Mouse (Mus musculus): ENCODE data around the gene Spo11. TPM values are rescaled to one million over a fixed set of nuclear protein-coding genes. Genes with fewer than 3 reads are reported as not detected.

Gene Spo11
- polyA plus RNA-seq, 1 experiment = 0.70 TPM

GRCm38 (mm10) chr2:173020430-173020829, 42.9 kb downstream of the Spo11 start, which contains the start of gene Rbm38:
Rbm38 (plus strand) TSS chr2:173020498.
- peaks cover 19% of the 10 kb centered on the region for H3K4me1 ChIP-seq (ENCODE audit: control insufficient read depth, insufficient read depth, low read length)
- TF ChIP-seq POLR2A (IDR thresholded peaks at IDR 0.05; ENCODE audit: borderline replicate concordance, control insufficient read depth, low read depth, low read length) (no peak), CTCF (IDR thresholded peaks at IDR 0.05; ENCODE audit: control insufficient read depth, insufficient read depth, low read length) (no peak)
- WGBS = 56% methylated on average over 11 of the region's 11 CpGs
- peak within 1 kb of the TSS; percentile 59 for H3K4me3 ChIP-seq (replicated peaks; ENCODE audit: control insufficient read depth, low read depth, low read length)
- H3K27ac ChIP-seq (ENCODE audit: control insufficient read depth, insufficient read depth, low read depth, low read length, poor library complexity) = peak within 1 kb of the TSS; percentile 28

- under 1% methylated on average over 54 of the region's 54 CpGs for WGBS
- H3K27ac ChIP-seq (ENCODE audit: control insufficient read depth, insufficient read depth, low read depth, low read length, poor library complexity) = peak overlapping the region; percentile 90
- TF ChIP-seq CTCF (IDR thresholded peaks at IDR 0.05; ENCODE audit: control insufficient read depth, insufficient read depth, low read length) = no peak
- peak; percentile 100 for TF ChIP-seq POLR2A (IDR thresholded peaks at IDR 0.05; ENCODE audit: borderline replicate concordance, control insufficient read depth, low read depth, low read length)
Measured at GRCm38 (mm10) chr2:173021633-173022055, 44.1 kb downstream of the Spo11 start.

DNA sequence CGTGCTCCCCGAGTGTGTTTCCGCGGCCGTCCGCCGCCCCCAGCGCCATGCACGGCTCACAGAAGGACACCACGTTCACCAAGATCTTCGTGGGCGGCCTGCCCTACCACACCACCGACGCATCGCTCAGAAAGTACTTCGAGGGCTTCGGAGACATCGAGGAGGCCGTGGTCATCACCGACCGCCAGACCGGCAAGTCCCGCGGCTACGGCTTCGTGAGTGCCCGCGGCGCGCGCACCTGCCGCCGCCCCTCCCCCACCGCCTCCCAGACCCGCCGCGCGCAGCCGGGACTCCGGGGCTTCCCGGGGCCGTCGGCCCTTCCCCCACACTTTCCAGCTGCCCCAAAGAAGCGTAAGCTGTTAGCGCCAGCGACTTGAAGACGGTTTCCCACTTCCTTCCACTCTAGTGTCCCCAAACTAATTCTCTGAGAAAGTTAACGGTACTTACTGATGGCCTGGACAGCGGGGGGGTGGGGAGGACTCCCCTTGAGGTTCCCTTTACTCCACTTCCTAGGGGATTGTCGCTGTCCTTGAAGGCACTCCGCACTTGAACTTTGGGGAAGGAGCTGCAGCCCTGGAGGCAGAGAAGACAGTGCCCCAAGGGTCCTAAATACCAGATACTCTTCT, 44.7 kb downstream of the Spo11 start:
- Histone ChIP-seq H3K27ac (ENCODE audit: control insufficient read depth, insufficient read depth, low read depth, low read length, poor library complexity) (peak overlapping the region; percentile 90), H3K4me3 (replicated peaks; ENCODE audit: control insufficient read depth, low read depth, low read length) (peak overlapping the region; percentile 93), H3K4me1 (ENCODE audit: control insufficient read depth, insufficient read depth, low read length) (peaks cover 23% of the 10 kb centered on the region)
- peak; percentile 1; the same call in 1 of the 2 replicates for TF ChIP-seq CTCF (IDR thresholded peaks at IDR 0.05; ENCODE audit: control insufficient read depth, insufficient read depth, low read length)
- no peak for TF ChIP-seq POLR2A (IDR thresholded peaks at IDR 0.05; ENCODE audit: borderline replicate concordance, control insufficient read depth, low read depth, low read length)
- WGBS = under 1% methylated on average over 51 of the region's 51 CpGs

More at GRCm38 (mm10) chr2:173021633-173022055, 44.1 kb downstream of the Spo11 start:
- H3K4me3 ChIP-seq (replicated peaks; ENCODE audit: control insufficient read depth, low read depth, low read length) = peak overlapping the region; percentile 93
- H3K4me1 ChIP-seq (ENCODE audit: control insufficient read depth, insufficient read depth, low read length) = peaks cover 22% of the 10 kb centered on the region

GRCm38 (mm10) chr2:173022813-173023212, 45.3 kb downstream of the Spo11 start:
- peak overlapping the region; percentile 90 for H3K27ac ChIP-seq (ENCODE audit: control insufficient read depth, insufficient read depth, low read depth, low read length, poor library complexity)
- H3K4me3 ChIP-seq (replicated peaks; ENCODE audit: control insufficient read depth, low read depth, low read length) = peak overlapping the region; percentile 93
- peaks cover 29% of the 10 kb centered on the region for H3K4me1 ChIP-seq (ENCODE audit: control insufficient read depth, insufficient read depth, low read length)
- TF ChIP-seq CTCF (IDR thresholded peaks at IDR 0.05; ENCODE audit: control insufficient read depth, insufficient read depth, low read length) (no peak), POLR2A (IDR thresholded peaks at IDR 0.05; ENCODE audit: borderline replicate concordance, control insufficient read depth, low read depth, low read length) (no peak)
- 4% methylated on average over 10 of the region's 10 CpGs for whole genome bisulfite sequencing

DNA sequence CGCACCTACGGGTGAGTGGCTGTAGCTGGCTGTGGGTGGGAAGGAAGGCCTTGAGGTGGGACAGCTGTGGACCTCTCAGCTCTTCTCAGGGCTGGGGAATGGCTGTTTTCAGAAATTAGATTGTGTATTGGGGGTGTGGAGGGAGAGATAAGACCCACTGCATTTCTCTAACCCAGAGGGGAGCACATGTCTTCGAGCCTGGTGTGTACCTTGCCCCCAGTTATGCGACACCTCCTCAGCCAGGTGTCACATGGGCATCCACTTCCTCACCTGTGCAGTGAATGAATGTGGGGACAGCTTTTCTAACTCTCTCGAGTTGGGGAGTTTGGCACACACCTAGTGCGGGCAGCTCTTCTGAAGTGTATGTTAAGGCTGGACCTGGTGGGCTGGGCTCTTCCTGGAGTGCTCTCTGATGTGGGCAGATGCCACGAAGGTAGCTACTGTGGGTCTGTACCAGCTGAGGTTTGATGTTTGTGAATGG, 45.9 kb downstream of the Spo11 start:
- 7% methylated on average over 7 of the region's 7 CpGs for WGBS
- Histone ChIP-seq H3K4me1 (ENCODE audit: control insufficient read depth, insufficient read depth, low read length) (peaks cover 33% of the 10 kb centered on the region), H3K4me3 (replicated peaks; ENCODE audit: control insufficient read depth, low read depth, low read length) (peak overlapping the region; percentile 93), H3K27ac (ENCODE audit: control insufficient read depth, insufficient read depth, low read depth, low read length, poor library complexity) (peak overlapping the region; percentile 90)
- TF ChIP-seq CTCF (IDR thresholded peaks at IDR 0.05; ENCODE audit: control insufficient read depth, insufficient read depth, low read length) = no peak
- TF ChIP-seq POLR2A (IDR thresholded peaks at IDR 0.05; ENCODE audit: borderline replicate concordance, control insufficient read depth, low read depth, low read length) = no peak

GRCm38 (mm10) chr2:173023966-173024365, 46.5 kb downstream of the Spo11 start:
- Histone ChIP-seq H3K27ac (ENCODE audit: control insufficient read depth, insufficient read depth, low read depth, low read length, poor library complexity) (peak overlapping the region; percentile 90), H3K4me1 (ENCODE audit: control insufficient read depth, insufficient read depth, low read length) (peaks cover 35% of the 10 kb centered on the region), H3K4me3 (replicated peaks; ENCODE audit: control insufficient read depth, low read depth, low read length) (peak overlapping the region; percentile 93)
- WGBS = 5% methylated on average over 4 of the region's 4 CpGs
- no peak for TF ChIP-seq CTCF (IDR thresholded peaks at IDR 0.05; ENCODE audit: control insufficient read depth, insufficient read depth, low read length)
- TF ChIP-seq POLR2A (IDR thresholded peaks at IDR 0.05; ENCODE audit: borderline replicate concordance, control insufficient read depth, low read depth, low read length) = no peak

- 45% methylated on average over 8 of the region's 8 CpGs for WGBS
- H3K27ac ChIP-seq (ENCODE audit: control insufficient read depth, insufficient read depth, low read depth, low read length, poor library complexity) = peak overlapping the region; percentile 90; the same call in 1 of the 2 replicates
- peak overlapping the region; percentile 93 for H3K4me3 ChIP-seq (replicated peaks; ENCODE audit: control insufficient read depth, low read depth, low read length)
- H3K4me1 ChIP-seq (ENCODE audit: control insufficient read depth, insufficient read depth, low read length) = peaks cover 33% of the 10 kb centered on the region
- TF ChIP-seq CTCF (IDR thresholded peaks at IDR 0.05; ENCODE audit: control insufficient read depth, insufficient read depth, low read length) (no peak), POLR2A (IDR thresholded peaks at IDR 0.05; ENCODE audit: borderline replicate concordance, control insufficient read depth, low read depth, low read length) (no peak)
Measured at GRCm38 (mm10) chr2:173024392-173024791, 46.9 kb downstream of the Spo11 start.

DNA sequence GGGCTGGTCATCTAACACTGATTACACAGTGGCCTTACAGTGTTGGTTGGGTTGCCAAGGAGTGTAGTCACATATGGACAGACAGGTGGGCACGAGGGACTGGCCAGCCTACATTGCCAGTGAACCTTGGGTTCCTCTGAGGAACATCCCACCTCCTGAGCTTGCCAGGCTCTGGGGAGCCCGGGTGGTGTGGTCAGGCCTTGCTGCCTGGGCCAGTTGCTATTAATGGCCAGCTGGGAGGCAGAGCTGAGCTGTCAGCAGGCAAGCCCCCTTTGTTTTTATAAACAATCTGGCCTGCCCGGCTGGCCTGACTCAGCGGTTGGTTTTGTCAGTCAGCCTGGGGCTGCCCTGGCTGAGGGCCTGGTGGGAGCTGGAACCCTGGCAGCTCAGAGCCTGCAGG, 47.4 kb downstream of the Spo11 start:
- TF ChIP-seq CTCF (IDR thresholded peaks at IDR 0.05; ENCODE audit: control insufficient read depth, insufficient read depth, low read length) = no peak
- no peak for TF ChIP-seq POLR2A (IDR thresholded peaks at IDR 0.05; ENCODE audit: borderline replicate concordance, control insufficient read depth, low read depth, low read length)
- peak overlapping the region; percentile 93 for H3K4me3 ChIP-seq (replicated peaks; ENCODE audit: control insufficient read depth, low read depth, low read length)
- peak overlapping the region; percentile 83 for H3K27ac ChIP-seq (ENCODE audit: control insufficient read depth, insufficient read depth, low read depth, low read length, poor library complexity)
- peaks cover 31% of the 10 kb centered on the region for H3K4me1 ChIP-seq (ENCODE audit: control insufficient read depth, insufficient read depth, low read length)
- WGBS = 30% methylated on average over 4 of the region's 4 CpGs
